Mouse (Mus musculus): ENCODE data around the gene Kdm6b. TPM values are rescaled to one million over a fixed set of nuclear protein-coding genes. Genes with fewer than 3 reads are reported as not detected.

The Kdm6b gene
- polyA plus RNA-seq, 2 experiments, result 1.4 to 2.9 TPM

- Histone ChIP-seq H3K4me3 (ENCODE audit: insufficient read depth in 1 of 2, low read depth in 2 of 2, low read length in 2 of 2) (no peak overlapping the region), H3K27me3 (ENCODE audit: control insufficient read depth, insufficient read depth, low read length) (no peaks in the 10 kb centered on the region), H3K27ac (no peak overlapping the region), H3K9ac (replicated peaks) (no peak overlapping the region; the same call in 1 of the 2 replicates), H3K4me2 (ENCODE audit: low read depth) (peak overlapping the region; percentile 100), H3K9me3 (ENCODE audit: control insufficient read depth, low read length) (no peaks in the 10 kb centered on the region), H3K36me3 (replicated peaks; ENCODE audit: control insufficient read depth, insufficient read depth, low read depth) (peaks cover 12% of the 10 kb centered on the region), H3K4me1 (replicated peaks; ENCODE audit: control insufficient read depth in 2 of 2, insufficient read depth in 2 of 2, low read length in 1 of 2) (peaks cover 8 to 14% of the 10 kb centered on the region in 2 experiments)
- TF ChIP-seq EP300 (IDR thresholded peaks at IDR 0.05; ENCODE audit: low read depth) (no peak), CTCF (IDR thresholded peaks at IDR 0.05; ENCODE audit: low read depth) (no peak)
- ATAC-seq (ENCODE audit: insufficient read depth), result no peak
- no peak for DNase-seq (ENCODE audit: low read depth in 3 of 3, low spot score in 3 of 3)
- 71% methylated on average over 4 of the region's 4 CpGs for WGBS (ENCODE audit: insufficient replicate concordance)
Measured at GRCm38 (mm10) chr11:69407724-69408004, 5.8 kb downstream of the Kdm6b start.

DNA sequence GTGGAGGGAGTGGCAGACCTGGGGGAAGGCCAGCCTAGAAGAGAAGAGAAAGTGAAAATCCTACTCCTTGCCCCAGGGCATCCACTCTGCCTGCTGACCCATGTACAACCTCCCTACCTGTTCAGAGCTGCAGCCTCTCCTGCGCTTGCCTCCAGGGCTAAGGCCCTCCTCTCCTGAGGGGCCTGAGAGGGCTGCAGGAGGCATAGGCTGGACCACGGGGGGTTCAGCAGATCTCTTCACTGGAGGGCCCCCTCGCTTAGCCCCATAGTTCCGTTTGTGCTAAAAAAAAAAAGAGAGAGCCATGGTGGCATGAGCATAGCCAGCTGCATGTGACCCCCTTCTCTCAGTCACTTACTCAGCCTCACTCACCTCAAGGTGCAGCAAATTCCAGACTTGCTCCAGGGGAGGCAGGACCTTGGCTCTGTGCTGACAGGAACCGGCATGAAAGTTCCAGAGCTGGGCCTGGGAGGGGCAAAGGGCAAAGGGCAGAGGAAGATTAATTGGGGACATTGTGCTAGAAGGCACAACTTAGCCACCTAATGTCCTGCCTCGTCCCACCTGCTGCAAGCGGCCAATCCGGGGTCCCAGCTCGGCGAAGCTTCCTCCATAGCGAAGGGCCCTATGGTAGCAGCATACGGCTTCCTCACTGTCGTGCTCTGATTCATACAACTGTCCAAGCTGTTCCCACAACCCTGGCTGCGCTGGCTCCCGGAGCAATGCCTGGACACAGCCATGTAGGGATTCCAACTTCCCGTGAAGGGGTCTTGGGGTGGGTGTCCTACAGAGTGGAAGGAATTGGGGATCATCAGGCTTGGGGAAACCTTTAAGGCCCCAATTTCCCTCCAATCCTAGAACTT, 6.4 kb downstream of the Kdm6b start:
- no peak for ATAC-seq (ENCODE audit: insufficient read depth)
- no peak overlapping the region for H3K4me2 ChIP-seq (ENCODE audit: low read depth)
- no peaks in the 10 kb centered on the region for H3K27me3 ChIP-seq (ENCODE audit: control insufficient read depth, insufficient read depth, low read length)
- H3K9me3 ChIP-seq (ENCODE audit: control insufficient read depth, low read length), result no peaks in the 10 kb centered on the region
- WGBS (ENCODE audit: insufficient replicate concordance), result 81% methylated on average over 16 of the region's 16 CpGs
- H3K4me3 ChIP-seq (ENCODE audit: insufficient read depth in 1 of 2, low read depth in 2 of 2, low read length in 2 of 2), result no peak overlapping the region
- peaks cover 12% of the 10 kb centered on the region for H3K36me3 ChIP-seq (replicated peaks; ENCODE audit: control insufficient read depth, insufficient read depth, low read depth)
- peaks cover 8% of the 10 kb centered on the region in 2 experiments for H3K4me1 ChIP-seq (replicated peaks; ENCODE audit: control insufficient read depth in 2 of 2, insufficient read depth in 2 of 2, low read length in 1 of 2)
- H3K27ac ChIP-seq, result no peak overlapping the region
- no peak overlapping the region for H3K9ac ChIP-seq (replicated peaks)
- no peak for DNase-seq (ENCODE audit: low read depth in 3 of 3, low spot score in 3 of 3)
- TF ChIP-seq EP300 (IDR thresholded peaks at IDR 0.05; ENCODE audit: low read depth) (no peak), CTCF (IDR thresholded peaks at IDR 0.05; ENCODE audit: low read depth) (no peak)

DNA sequence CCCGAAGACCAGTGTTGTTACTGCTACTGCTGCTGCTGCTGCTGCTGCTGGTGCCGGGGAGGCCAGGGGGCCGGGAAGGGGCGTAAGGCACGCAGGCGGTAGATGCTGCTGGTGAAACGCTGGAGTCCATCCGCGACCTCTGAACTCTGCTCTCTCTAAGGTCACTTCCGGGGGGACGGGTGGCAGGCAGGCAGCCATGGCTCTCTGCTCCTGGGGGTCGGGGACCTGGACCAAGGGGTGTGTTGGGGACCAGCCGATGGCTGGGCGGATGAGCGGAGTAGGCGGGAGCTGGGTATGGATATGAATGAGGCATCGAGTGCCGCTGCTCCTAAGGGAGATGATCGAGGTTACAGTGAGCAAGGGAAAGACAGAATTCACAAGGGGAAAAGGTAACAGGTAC, 7.2 kb downstream of the Kdm6b start:
- 89% methylated on average over 19 of the region's 19 CpGs for WGBS (ENCODE audit: insufficient replicate concordance)
- no peaks in the 10 kb centered on the region for H3K27me3 ChIP-seq (ENCODE audit: control insufficient read depth, insufficient read depth, low read length)
- no peak for ATAC-seq (ENCODE audit: insufficient read depth)
- H3K9me3 ChIP-seq (ENCODE audit: control insufficient read depth, low read length), result no peaks in the 10 kb centered on the region
- DNase-seq (ENCODE audit: low read depth in 3 of 3, low spot score in 3 of 3), result no peak
- H3K9ac ChIP-seq (replicated peaks), result no peak overlapping the region
- H3K36me3 ChIP-seq (replicated peaks; ENCODE audit: control insufficient read depth, insufficient read depth, low read depth), result peaks cover 12% of the 10 kb centered on the region
- no peak for TF ChIP-seq CTCF (IDR thresholded peaks at IDR 0.05; ENCODE audit: low read depth)
- TF ChIP-seq EP300 (IDR thresholded peaks at IDR 0.05; ENCODE audit: low read depth), result no peak
- peaks cover 5 to 7% of the 10 kb centered on the region in 2 experiments for H3K4me1 ChIP-seq (replicated peaks; ENCODE audit: control insufficient read depth in 2 of 2, insufficient read depth in 2 of 2, low read length in 1 of 2)
- no peak overlapping the region for H3K4me3 ChIP-seq (ENCODE audit: insufficient read depth in 1 of 2, low read depth in 2 of 2, low read length in 2 of 2)
- no peak overlapping the region for H3K27ac ChIP-seq
- H3K4me2 ChIP-seq (ENCODE audit: low read depth), result no peak overlapping the region

DNA sequence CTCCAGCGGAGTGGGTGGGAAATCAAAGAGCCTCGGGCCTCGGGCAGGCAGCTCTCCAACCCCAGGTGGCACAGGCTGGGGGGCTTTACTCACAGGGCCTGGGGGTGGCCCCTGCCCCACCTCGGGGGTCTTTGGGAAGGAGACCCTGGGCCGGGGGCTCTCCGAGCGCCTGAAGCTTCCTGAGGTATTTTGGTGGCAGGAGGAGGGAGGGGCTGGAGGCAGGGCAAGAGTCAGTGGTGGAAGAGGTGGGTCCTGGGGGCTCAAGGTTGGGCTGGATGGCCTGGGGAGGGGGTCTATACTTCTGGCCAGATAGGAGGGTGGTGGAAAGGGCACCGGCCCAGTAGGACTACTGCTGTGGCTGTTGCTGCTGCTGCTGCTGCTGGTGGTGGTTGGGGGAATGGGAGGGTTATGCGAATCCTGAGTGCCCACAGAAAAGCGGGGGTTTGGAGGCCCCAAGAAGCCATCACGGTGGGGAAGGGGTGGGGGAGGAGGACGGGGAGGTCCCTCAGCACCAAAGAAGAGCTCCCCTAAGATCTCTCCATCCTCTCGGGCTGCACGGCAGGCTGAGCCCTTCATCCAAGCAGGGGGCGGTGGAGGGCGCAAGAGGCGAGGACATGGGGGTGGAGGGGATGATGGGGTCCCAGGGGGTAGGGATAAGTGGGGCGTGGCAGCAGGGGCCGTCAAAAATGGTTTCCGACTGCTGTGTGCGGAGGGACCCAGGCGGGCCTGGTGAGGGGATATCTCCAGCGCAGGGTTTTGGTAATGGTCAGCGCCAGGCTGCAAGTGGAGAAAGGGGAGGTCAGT, 7.9 kb downstream of the Kdm6b start:
- Histone ChIP-seq H3K27ac (no peak overlapping the region), H3K4me2 (ENCODE audit: low read depth) (no peak overlapping the region), H3K4me3 (ENCODE audit: insufficient read depth in 1 of 2, low read depth in 2 of 2, low read length in 2 of 2) (no peak overlapping the region), H3K27me3 (ENCODE audit: control insufficient read depth, insufficient read depth, low read length) (no peaks in the 10 kb centered on the region), H3K36me3 (replicated peaks; ENCODE audit: control insufficient read depth, insufficient read depth, low read depth) (peaks cover 14% of the 10 kb centered on the region), H3K9ac (replicated peaks) (no peak overlapping the region), H3K4me1 (replicated peaks; ENCODE audit: control insufficient read depth in 2 of 2, insufficient read depth in 2 of 2, low read length in 1 of 2) (peaks cover 5 to 7% of the 10 kb centered on the region in 2 experiments), H3K9me3 (ENCODE audit: control insufficient read depth, low read length) (no peaks in the 10 kb centered on the region)
- DNase-seq (ENCODE audit: low read depth in 3 of 3, low spot score in 3 of 3), result no peak
- WGBS (ENCODE audit: insufficient replicate concordance), result 78% methylated on average over 24 of the region's 24 CpGs
- TF ChIP-seq CTCF (IDR thresholded peaks at IDR 0.05; ENCODE audit: low read depth), result no peak
- no peak for ATAC-seq (ENCODE audit: insufficient read depth)
